In the genomic region with DNA sequence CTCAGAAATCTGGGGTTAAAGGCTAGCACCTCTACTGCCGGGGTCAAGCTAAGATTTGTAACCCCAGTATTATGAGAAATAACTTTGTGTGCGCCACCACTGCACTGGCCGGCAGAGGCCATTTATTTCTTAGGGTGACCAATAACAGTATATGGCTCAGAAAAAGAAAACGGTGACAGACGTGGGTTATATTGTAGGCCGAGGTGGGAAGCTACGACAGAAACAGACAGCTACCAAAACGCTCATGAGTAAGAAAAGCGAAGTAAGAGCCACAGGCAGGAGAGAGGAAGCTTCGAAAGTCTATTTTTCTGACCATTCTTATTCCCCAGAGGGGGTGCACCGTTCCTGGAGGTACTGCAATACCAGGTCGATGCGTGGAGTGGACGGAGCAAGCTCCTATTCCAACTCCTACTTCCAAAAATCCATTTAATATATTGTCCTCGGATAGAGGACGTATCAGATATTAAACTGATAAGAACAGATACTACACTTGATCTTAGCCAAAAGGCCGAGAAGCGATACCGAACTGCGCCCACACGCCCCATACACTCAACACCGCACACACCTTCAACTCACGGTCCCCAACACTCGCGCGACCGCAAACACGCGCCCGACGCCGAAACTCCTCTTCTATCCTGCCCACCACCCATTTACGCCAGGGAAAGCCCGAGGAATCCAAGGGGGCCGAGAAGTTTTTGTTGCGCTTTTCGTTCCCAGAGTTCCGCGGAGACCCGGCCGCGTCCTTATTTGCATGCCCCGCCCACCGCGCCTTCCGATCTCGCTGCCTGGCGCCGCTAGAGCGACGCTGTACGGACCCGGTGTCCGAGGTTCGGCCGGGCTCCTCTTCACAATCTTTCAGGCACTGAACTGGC, we compare ENCODE assay signal across 7 mouse cellular contexts. TPM values are rescaled to one million over a fixed set of nuclear protein-coding genes. Genes with fewer than 3 reads are reported as not detected.
DNase-seq lines count a peak whose midpoint lies in the region; ATAC-seq and TF ChIP-seq lines count a peak whose summit lies in the region.
"Not testable (repeated sequence)": the region's sequence is repeated elsewhere in the genome, so short reads cannot be mapped to it uniquely, and the experiment has no call there.

No protein-coding gene starts in this region.

- peak overlapping the region; percentile 43 for H3K4me2 ChIP-seq in limb, embryonic 14.5 days (replicated peaks; ENCODE audit: low read depth, low read length, severe bottlenecking)
- H3K4me2 ChIP-seq in midbrain, embryonic 14.5 days (ENCODE audit: low read length), result peak overlapping the region; percentile 41

- H3K9ac ChIP-seq in limb, embryonic 14.5 days (ENCODE audit: low read depth, low read length, severe bottlenecking), result peak overlapping the region; percentile 52; the same call in 1 of the 2 replicates
- peak overlapping the region; percentile 20; the same call in 1 of the 2 replicates for H3K9ac ChIP-seq in midbrain, embryonic 14.5 days (replicated peaks; ENCODE audit: low read length)

- DNase-seq in brain, embryonic 18.5 days (ENCODE audit: low read depth, low spot score), result peak; percentile 57
- peak; percentile 90 for DNase-seq in heart, embryonic 10.5 days (ENCODE audit: low spot score)
- DNase-seq in kidney, adult 9 months, result peak; percentile 68
- peak; percentile 76 for DNase-seq in limb, embryonic 14.5 days (ENCODE audit: low spot score)
- DNase-seq in midbrain, embryonic 14.5 days, result peak; percentile 91
- peak; percentile 78 for DNase-seq in spleen, adult 12 weeks (ENCODE audit: low spot score)

- TF ChIP-seq POLR2A in limb, embryonic 14.5 days (IDR thresholded peaks at IDR 0.05; ENCODE audit: borderline replicate concordance, extremely low read depth, insufficient read depth, insufficient read length), result peak; percentile 30; the same call in 1 of the 2 replicates

- H3K4me1 ChIP-seq in heart, embryonic 10.5 days; limb, embryonic 14.5 days (ENCODE audit: control insufficient read depth, insufficient read depth, low read length); midbrain, embryonic 14.5 days (ENCODE audit: control insufficient read depth, insufficient read depth, low read length): not testable (repeated sequence)

- WGBS in heart, embryonic 10.5 days, result under 1% methylated on average over 45 of the region's 56 CpGs
- WGBS in limb, embryonic 14.5 days, result under 1% methylated on average over 36 of the region's 56 CpGs
- under 1% methylated on average over 43 of the region's 56 CpGs for WGBS in midbrain, embryonic 14.5 days

- not testable (repeated sequence) for H3K27me3 ChIP-seq in heart, embryonic 10.5 days (ENCODE audit: insufficient read depth, poor library complexity, severe bottlenecking); limb, embryonic 14.5 days (ENCODE audit: control insufficient read depth, insufficient read depth, low read length); midbrain, embryonic 14.5 days (ENCODE audit: control insufficient read depth, insufficient read depth, low read length)

- peak; percentile 77 for ATAC-seq in erythroblast, adult 5-6 weeks (replicated peaks; ENCODE audit: low FRiP score, poor library complexity, severe bottlenecking)
- peak; percentile 83 for ATAC-seq in limb, embryonic 14.5 days (ENCODE audit: low FRiP score, low read depth)
- ATAC-seq in midbrain, embryonic 14.5 days (ENCODE audit: low FRiP score, low TSS enrichment), result peak; percentile 86

- H3K27ac ChIP-seq in heart, embryonic 10.5 days, result peak overlapping the region; percentile 89
- H3K27ac ChIP-seq in limb, embryonic 14.5 days (replicated peaks; ENCODE audit: low read depth, low read length), result peak overlapping the region; percentile 95
- peak overlapping the region; percentile 91 for H3K27ac ChIP-seq in midbrain, embryonic 14.5 days (replicated peaks; ENCODE audit: low read depth, low read length)

- H3K36me3 ChIP-seq in heart, embryonic 10.5 days; limb, embryonic 14.5 days (ENCODE audit: control insufficient read depth, insufficient read depth, low read length); midbrain, embryonic 14.5 days (ENCODE audit: control insufficient read depth, insufficient read depth, low read length): not testable (repeated sequence)

- H3K4me3 ChIP-seq in heart, embryonic 10.5 days, result peak overlapping the region; percentile 43
- H3K4me3 ChIP-seq in limb, embryonic 14.5 days (replicated peaks; ENCODE audit: low read length), result peak overlapping the region; percentile 24
- H3K4me3 ChIP-seq in midbrain, embryonic 14.5 days (replicated peaks; ENCODE audit: low read depth, low read length), result peak overlapping the region; percentile 28

- H3K9me3 ChIP-seq in heart, embryonic 10.5 days; limb, embryonic 14.5 days (ENCODE audit: control insufficient read depth, low read length); midbrain, embryonic 14.5 days (ENCODE audit: control insufficient read depth, low read length): not testable (repeated sequence)

RNA-seq across cellular contexts. Expression of a gene that starts 18.7 kb away (rescaled TPM):
- total RNA-seq in erythroblast, adult 5-6 weeks (2015; ENCODE audit: low replicate concordance), result 6.7 and 18.6 TPM in 2 replicates
- total RNA-seq in erythroblast, adult 5-6 weeks (2017; ENCODE audit: low replicate concordance), result 4.6 and 6.2 TPM in 2 replicates
- polyA plus RNA-seq in heart, embryonic 10.5 days (2016; fragmentation: Nextera tagmentation; extraction: Ambion mirVana), result 24.0 and 26.8 TPM in 2 replicates
- 35.5 and 36.0 TPM in 2 replicates for polyA plus RNA-seq in limb, embryonic 14.5 days (2012; rRNA removed)
- 39.2 and 39.4 TPM in 2 replicates for polyA plus RNA-seq in limb, embryonic 14.5 days (2014; fragmentation: Nextera tagmentation; extraction: Ambion mirVana)
- 13.2 and 14.0 TPM in 2 replicates for polyA plus RNA-seq in midbrain, embryonic 14.5 days (2014; fragmentation: Nextera tagmentation; extraction: Ambion mirVana)

RNA-seq across cellular contexts. Expression of a gene that starts 19.7 kb away (rescaled TPM):
- total RNA-seq in erythroblast, adult 5-6 weeks (2015; ENCODE audit: low replicate concordance), result not detected in 2 replicates
- 0.85 and 1.5 TPM in 2 replicates for total RNA-seq in erythroblast, adult 5-6 weeks (2017; ENCODE audit: low replicate concordance)
- polyA plus RNA-seq in heart, embryonic 10.5 days (2016; fragmentation: Nextera tagmentation; extraction: Ambion mirVana), result 10.3 and 10.9 TPM in 2 replicates
- 3.0 and 4.2 TPM in 2 replicates for polyA plus RNA-seq in limb, embryonic 14.5 days (2012; rRNA removed)
- polyA plus RNA-seq in limb, embryonic 14.5 days (2014; fragmentation: Nextera tagmentation; extraction: Ambion mirVana), result 2.5 and 3.6 TPM in 2 replicates
- polyA plus RNA-seq in midbrain, embryonic 14.5 days (2014; fragmentation: Nextera tagmentation; extraction: Ambion mirVana), result 3.9 and 4.5 TPM in 2 replicates

RNA-seq across cellular contexts. Expression of a gene that starts 46.6 kb away (rescaled TPM):
- not detected in 2 replicates for total RNA-seq in erythroblast, adult 5-6 weeks (2015; ENCODE audit: low replicate concordance)
- not detected in 2 replicates for total RNA-seq in erythroblast, adult 5-6 weeks (2017; ENCODE audit: low replicate concordance)
- polyA plus RNA-seq in heart, embryonic 10.5 days (2016; fragmentation: Nextera tagmentation; extraction: Ambion mirVana), result not detected in 2 replicates
- polyA plus RNA-seq in limb, embryonic 14.5 days (2012; rRNA removed), result not detected in 2 replicates
- polyA plus RNA-seq in limb, embryonic 14.5 days (2014; fragmentation: Nextera tagmentation; extraction: Ambion mirVana), result not detected in 2 replicates
- not detected in 2 replicates for polyA plus RNA-seq in midbrain, embryonic 14.5 days (2014; fragmentation: Nextera tagmentation; extraction: Ambion mirVana)

Comparison
In these comparisons a context has a peak if more than half of its experiments do, and no peak if none do; other contexts are left out.
1. Peak in every context shown above with its lines: DNase-seq, ATAC-seq, H3K4me3 ChIP-seq and H3K27ac ChIP-seq.